Mouse (Mus musculus) right cerebral cortex, postnatal 14 days (tissue): ENCODE measurements at regions not wholly inside any gene's neighbourhood (a gene's known extent, or its start where the extent isn't known, plus 50 kb on each side); places are given as distances from the start of the nearest gene placed in this dataset.

Experiments used
- DNase-seq: peaks from one replicate; pipeline ENCODE4 v3.0.0; 2022

- DNase-seq = no peak
These were observed 69.3 kb upstream of the Usp24 start for GRCm38 (mm10) chr4:106246695-106247094.

GRCm38 (mm10) chr4:106247398-106247797 lies 68.6 kb upstream of the Usp24 start:
- no peak for DNase-seq

DNA sequence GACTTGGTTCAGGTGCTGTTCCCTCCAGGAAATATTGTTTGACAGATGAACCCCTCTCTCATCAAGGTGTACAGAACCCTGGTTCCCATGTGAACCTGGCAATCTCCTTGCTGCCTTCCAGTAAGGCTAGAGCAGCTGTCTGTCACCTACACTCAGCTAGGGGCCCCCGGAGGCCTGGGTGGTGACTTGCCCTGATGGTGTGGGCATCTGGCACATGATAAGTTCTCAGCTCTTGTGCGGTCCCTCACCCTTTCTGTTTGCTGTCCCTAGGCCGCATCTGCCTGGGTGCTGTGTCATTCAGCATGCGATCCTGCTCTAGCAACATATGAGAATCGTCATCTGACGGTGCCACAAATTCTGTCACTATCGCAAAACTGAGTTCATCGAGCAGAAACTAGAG lies 67.7 kb upstream of the Usp24 start:
- DNase-seq = no peak

DNA sequence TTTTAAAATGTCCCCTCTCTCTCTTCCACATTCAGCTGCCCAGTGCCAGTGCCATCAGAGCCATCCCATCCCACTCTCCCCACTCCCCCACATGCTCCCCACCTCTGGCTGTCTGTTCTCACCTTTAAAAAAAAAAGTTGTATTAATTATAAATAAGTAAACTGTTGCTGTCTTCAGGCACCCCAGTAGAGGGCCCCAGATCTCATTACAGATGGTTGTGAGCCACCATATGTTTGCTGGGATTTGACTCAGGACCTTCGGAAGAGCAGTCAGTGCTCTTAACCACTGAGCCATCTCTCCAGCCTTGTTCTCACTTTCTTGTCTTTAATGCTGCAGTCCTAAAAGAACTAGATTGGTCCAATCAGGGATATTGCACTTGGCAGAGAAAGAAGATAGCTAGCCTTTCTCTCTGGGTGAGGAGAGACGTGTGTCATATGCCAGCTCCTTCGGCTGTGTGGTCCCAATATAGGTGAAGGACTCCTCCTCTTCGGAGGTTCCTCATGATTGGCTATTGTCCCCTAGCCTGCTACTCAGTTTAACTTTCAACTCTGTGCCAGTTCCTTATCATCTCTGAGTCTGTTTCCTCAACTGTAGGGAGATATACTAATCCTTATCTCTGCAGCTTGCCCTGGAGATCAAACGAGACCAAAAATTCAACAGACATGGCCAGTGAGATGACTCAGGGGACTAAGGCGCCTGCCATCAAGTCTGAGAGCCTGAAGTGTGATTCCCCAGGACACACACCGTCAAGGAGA lies 66.8 kb upstream of the Usp24 start:
- DNase-seq = no peak

GRCm38 (mm10) chr4:106250048-106250447 lies 66.0 kb upstream of the Usp24 start:
- no peak for DNase-seq

GRCm38 (mm10) chr4:106251430-106251829 lies 64.6 kb upstream of the Usp24 start:
- no peak for DNase-seq

DNA sequence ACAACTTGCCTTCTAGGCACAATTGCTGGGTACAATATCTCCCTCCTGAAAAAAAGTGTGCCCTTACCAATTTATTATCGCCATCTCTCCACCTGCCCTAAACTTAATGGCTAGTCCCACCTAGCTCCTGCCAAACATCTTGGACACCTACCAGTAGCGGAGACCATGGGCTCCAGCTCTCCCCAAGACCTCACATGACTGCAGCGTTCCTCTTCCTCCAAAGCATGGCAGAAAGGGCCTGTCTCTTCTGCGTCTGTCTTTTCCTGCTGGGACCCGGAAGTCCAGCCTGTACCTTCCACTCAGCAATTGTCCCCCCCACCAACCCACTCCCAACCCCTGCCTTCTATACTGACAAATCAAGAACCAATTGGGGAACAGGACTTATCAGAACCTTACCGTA lies 63.1 kb upstream of the Usp24 start:
- DNase-seq = no peak

- DNase-seq = no peak
These were observed 61.1 kb upstream of the Usp24 start for GRCm38 (mm10) chr4:106254761-106255475.

GRCm38 (mm10) chr4:106255959-106256609 lies 59.9 kb upstream of the Usp24 start:
- peak; percentile 46 for DNase-seq

DNA sequence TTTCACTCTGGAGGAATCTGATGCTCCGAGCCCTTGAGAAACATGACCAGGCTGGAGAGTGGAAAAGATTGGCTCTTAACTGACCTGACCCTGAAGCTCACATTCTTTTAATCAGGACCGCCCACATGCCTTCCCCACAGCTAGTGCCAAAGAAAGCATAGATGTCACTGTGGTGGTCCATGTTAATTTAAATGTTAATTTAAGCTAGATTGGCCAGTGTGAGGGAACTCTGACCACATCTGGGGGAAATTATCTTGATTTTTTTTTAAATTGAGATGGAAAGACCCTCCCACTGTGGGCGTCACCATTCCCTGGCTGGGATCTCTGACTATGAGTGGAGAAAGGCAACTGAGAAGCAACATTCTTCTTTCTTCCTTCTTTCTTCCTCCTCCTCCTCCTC lies 54.6 kb upstream of the Usp24 start:
- no peak for DNase-seq

DNA sequence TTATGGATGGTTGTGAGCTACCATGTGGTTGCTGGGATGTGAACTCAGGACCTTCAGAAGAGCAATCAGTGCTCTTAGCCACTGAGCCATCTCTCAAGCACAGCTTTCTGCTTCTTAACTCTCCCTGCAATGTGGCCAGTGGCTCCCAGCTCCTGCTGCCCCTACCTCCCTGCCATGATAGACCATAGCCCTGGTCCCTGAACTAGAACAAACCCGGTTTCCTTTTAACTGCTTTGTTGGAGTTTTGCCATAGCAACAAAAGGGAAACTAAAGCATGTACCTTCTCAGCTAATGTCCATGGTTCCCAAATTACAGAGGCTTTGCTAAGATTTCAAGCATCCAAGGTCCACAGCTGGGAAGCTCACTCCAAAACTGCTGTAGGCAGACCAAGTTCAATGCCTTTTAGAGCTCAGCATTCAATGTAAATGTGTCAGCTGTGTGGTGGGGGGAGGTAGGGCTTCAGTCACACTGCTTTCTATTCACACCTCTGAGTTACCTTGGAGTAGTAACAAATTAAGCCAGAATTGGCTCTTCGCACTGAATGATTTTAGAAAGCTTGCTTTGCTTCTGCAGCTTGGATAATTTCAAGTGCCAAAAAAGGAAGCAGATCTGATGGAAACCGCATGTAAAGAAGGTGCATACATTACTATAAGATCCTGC lies 54.0 kb upstream of the Usp24 start:
- no peak for DNase-seq

DNA sequence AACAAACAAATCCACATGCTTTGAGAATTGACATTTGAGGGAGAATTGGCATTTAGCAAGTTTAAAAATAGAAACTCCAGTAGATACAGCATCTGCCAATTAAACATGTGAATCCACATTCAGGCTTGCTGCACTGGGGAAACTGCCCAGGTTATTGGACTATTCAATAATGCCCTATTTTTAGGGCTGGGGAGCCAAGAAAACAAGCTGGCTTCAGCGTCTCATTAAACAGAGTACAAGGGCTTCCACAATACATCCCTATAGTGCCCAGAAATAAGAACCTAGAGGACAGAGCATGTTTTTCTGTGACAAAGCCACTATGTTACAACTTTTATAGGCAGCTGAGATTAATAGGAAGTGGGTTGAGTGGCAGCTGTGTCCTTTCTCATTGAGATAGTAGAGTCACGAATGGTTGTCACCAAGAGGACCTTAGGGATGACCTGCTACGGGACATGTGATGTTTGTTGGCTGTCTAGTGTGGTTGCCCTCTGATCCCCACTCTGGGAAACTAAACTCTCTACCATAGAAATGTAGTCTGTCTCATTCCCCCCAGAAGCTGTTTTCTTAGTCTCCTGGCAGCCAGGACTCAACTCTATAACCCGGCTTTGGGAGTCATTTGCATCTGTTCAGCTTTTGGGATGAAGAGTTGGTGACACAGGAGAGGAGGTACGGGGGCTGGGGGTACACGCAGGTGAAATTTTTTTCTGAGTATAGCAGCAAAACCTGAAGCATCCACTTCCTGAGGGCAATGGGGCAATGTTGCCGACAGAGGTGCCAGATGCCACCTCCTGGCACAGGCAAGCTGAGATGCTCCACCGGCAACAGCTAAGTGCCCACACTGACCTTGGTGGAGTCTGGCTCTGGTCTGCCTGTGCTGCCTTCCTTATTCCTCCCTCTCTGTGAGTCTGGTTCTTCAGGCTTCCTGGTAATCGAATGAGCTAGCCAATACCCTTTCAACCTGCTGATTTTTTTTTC lies 53.0 kb upstream of the Usp24 start:
- DNase-seq = no peak
